Mouse (Mus musculus): ENCODE results near the gene Opcml.

Opcml gene

GRCm38 (mm10) chr9:28569041-28569522 lies 778.5 kb downstream of the Opcml start:
- no peak for DNase-seq

DNA sequence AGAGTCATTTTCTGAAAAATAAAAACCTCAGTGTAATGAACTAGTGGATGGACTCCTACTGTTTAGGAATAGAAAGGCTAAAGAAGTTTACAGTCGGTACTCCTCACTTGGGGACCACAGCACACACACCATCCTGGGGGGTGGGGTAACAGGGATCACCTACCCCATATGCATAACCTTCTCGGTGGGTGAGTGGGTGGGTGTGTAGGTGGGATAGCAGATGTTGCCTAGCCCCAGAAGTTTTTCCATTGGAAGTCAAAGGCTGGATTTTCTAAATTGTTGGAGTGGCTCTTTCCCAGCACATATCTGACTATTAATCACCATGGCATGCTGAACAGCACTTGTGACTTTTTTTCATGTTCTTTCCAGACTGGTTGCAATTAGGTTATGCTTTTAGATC lies 779.2 kb downstream of the Opcml start:
- no peak for DNase-seq

- no peak for DNase-seq
Observed at GRCm38 (mm10) chr9:28571682-28572081, 781.1 kb downstream of the Opcml start.

DNA sequence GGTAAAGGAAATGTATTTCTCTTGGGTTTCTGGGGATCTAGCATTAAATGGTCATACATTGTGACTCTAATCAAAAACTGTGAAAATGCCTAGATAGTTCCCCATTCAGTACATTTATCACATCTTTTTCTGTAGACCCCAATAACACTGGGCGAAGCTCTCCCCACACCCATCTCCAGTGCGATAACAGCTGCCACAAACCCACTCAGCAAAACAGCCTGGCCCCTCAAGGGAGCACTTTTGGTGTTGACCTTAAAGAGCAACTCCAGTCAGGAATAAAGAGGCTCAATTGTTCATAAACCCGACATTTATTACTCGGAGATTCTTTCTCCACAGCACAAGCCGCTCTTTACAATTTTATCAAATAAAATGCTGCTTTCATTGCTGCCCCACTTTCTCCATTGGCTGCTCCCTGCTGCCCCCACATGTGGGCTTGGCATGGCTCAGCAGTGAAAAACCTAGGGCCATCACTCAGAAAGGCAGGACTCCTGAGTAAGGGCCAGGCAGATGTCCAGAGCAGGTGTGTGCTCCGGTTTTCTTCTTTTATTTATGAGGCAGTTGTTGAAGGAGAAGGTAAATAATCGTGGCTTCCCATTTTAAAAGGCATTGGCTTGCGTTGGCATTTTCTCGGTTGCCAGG lies 781.7 kb downstream of the Opcml start:
- no peak for DNase-seq

- no peak for DNase-seq
Observed at GRCm38 (mm10) chr9:28578730-28579129, 788.2 kb downstream of the Opcml start.

- DNase-seq: no peak
Observed at GRCm38 (mm10) chr9:28587253-28587652, 796.7 kb downstream of the Opcml start.

DNA sequence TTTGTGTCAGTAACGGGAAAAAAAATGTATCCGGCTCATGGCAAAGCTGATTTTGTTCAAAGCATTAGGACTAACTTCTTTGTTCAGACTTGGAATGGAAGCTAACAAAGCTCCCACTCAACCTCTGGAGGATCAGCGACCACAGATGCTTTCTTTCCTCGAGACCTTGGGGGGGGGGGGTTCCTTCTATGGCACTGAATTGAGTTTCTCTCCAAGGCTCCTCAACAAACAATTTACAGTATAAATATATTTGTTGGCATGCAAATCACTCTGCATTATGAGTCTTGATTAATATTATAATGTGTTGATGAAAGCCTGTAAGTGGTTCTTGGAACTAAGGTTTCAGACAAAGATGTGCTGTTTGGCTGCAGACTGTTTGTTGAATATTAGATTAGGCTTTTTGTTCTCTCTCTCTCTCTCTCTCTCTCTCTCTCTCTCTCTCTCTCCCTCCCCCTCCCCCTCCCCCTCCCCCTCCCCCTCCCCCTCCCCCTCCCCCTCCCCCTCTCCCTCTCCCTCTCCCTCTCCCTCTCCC lies 797.3 kb downstream of the Opcml start:
- DNase-seq: no peak

- DNase-seq: no peak
Observed at GRCm38 (mm10) chr9:28588488-28588887, 797.9 kb downstream of the Opcml start.

DNA sequence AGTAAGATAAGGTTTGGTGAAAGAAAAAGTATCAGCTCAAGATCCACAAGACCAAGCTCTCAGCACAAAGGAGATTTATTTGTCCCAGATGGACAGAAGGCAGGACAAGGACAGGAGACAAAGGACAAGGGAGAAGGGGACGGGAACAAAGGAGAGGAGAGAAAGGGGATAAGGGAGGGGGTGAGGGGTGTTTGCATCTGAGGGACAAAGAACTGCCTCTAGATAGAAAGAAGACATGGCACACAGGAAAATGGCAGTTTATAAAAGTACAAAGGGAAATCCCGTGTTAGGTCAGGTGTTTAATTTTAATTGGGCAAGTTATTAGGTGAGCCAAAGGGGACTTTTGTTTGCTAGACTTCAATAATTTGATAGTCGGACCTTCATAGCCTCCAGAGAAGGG lies 801.6 kb downstream of the Opcml start:
- DNase-seq: no peak

DNA sequence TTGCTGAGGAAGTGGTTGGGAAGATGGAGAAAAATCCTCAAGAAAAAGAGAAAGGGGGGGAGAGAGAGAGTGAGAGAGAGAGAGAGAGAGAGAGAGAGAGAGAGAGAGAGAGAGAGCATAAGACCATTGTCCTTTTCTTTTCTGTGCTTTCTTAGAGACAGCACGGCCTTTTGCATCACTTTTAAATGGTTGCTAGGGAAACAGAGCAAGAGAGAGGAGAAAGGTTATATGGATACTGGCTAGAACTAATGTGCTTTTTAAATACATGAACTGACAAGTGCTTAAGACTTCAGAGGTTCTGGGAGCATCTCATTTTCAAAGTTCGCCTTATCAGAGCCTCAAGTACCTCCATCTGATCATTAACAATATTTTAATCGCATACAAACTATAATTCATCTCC lies 804.5 kb downstream of the Opcml start:
- no peak for DNase-seq

DNA sequence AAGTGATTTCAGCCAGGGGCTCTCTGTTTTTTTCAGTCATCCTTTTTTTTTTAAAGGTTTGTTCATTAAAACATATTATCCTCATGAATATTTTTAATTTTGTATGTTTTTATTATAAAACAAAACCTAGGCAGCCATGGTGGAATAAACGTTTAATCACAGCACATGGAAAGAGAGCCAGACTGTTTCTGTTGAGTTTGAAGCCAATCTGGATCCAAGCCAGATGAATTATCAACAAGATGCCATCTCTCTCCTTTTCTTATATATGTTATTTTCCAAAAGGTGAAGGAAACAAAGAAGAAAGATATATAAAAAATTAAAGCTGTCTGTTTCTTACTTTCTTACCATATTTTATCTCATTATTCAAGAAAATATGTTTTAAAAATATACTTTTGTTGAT lies 815.0 kb downstream of the Opcml start:
- DNase-seq: no peak

DNA sequence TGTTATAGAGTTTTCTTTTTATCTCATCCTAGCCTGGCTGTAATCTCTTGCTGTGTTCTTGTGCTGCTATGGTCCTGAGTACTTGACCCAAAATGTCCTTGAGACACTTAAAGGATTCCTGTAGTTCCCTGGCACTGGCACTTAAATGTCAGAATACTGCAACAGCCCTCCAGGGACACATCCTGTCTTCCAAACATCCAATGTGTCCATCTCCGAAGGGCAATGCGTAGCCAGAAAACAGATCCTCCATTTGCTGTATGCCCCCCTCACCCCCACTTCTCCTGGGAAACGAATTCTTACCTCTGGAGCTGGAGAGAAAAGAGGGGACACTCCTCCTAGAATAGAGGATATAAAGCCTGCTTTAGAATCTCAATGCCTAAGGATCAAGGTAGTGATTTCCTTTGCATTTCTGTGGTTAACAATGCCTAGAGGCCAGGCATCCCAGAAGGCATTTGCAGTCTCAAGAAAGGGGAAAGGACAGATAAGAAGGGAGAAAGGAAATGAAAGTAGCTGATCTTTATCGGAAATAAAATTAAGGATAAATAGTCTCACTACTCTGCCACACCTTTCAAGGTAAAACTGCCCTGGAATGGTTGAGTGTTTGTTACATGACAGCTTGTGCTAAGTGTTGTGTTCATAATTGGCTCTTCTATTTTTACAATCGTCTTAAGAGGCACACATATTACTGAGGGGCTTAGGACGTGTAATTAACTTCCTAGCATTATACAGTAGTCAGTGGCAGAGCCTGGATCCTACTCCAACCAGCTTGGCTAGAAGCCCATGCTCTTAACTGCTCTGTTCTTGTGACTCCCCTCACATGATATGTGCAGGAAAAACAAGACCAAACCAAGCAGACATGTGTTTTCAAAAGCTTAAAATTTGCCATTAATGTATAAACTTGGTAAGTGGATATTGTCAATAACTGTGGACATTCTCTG lies 823.4 kb downstream of the Opcml start:
- no peak for DNase-seq

GRCm38 (mm10) chr9:28615447-28615846 lies 824.9 kb downstream of the Opcml start:
- no peak for DNase-seq

DNA sequence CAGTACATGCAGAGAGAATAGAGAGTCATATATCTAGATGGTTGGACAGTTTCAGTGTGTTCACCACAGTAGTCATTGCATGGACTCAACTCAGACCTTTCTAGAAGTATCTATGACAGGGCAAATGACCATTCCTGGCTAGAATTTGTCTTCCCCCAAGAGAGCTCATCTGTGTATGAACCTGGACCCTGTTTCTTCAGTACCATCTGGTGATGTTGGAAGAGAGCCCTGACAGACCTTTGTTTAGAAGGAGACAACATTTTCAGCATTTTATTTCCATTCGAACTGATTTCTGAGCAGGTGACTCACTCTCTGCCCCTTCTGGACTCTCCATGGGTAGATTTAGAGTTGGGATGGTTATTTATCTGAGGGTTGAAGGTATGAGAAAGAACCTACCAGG lies 827.1 kb downstream of the Opcml start:
- no peak for DNase-seq

DNA sequence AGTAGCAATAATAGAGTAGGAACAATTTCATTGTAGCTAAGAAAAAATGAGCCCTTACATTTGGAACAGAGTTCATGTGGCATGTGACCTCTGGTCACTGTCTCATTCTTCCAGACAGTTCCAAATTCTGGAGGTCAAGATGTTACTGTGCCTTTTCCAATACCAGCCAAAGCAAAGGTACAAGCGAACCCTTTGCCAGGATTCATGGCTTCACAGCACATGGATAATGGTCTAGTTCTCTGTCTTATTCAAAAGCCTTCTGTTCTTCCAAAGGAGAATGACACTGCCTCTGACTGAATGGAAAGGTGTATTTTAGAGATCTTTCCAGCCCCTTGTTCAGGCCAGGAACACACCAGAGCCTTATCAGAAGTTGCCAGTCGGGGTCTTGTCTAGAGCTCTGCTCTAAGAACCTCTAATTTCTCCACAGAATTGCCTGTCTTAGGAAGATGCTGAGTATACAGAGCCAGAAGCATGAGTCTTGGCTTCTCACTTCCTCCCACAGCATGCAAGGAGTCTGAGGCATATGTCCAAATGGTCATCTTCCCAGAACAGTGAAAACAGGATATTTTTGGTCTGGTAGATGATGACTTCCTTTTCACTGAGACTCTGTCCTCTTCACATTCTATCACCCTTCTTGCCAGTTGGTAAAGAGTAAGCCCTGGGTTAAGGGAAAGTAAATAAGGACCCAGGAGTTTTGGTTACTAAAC lies 827.8 kb downstream of the Opcml start:
- no peak for DNase-seq

DNA sequence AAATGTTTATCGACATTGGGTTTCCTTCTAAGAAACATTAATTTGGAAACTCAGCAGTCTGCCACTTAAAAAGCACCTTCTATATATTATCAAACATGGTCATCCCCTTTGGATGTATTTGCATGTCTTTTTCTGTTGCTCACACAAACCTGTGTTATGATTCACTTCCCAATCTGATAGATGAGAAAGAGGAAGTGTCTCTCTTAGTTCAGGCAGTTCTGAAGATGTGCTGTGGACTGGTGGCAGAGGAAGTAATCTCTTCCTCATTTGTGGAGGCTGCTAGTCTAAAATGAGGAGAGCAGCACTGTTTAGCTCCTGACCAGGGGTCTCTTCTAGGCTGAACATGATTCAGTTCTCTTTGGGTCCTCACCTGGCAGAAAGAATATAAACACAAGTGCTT lies 831.4 kb downstream of the Opcml start:
- DNase-seq: no peak

DNA sequence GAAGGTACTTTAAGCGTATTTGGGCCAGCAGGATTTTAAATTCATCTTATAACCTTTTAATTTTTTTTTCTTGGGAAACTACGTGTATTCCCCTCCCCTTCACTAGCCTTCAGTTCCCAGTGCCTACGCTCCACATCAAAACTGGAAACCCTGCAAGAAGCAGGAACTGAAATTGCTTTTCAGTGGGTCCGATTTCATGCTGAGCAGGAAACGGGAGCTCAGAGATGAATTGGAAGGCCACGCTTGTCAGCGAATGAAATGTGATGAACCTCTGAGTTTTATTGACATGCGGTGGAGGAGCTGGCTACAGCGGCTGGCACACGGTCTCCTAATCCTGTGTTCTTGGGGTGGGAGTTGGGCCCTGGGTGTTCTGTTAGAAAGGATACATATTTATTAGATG lies 834.3 kb downstream of the Opcml start:
- no peak for DNase-seq

- no peak for DNase-seq
Observed at GRCm38 (mm10) chr9:28642766-28643165, 852.2 kb downstream of the Opcml start.

- no peak for DNase-seq
Observed at GRCm38 (mm10) chr9:28644063-28644462, 853.5 kb downstream of the Opcml start.

DNA sequence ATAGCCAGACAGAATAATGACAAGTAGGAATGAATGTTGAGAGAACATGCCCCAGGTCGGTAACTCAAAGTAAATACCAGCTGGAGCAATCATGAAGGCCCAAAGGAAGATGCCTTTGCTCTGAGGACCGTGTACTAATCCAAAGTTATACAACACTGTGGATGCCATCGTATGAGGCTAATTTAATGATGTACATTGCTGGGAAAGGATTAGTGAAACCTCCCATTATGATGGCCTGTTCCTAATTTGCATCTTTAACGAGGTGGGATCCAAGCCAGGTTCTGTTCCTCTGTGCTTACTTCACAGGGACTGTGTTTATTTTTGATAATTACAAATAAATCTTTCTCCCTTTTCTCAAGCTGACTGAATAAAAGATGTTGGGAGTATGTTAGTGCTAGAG lies 859.5 kb downstream of the Opcml start:
- no peak for DNase-seq

DNA sequence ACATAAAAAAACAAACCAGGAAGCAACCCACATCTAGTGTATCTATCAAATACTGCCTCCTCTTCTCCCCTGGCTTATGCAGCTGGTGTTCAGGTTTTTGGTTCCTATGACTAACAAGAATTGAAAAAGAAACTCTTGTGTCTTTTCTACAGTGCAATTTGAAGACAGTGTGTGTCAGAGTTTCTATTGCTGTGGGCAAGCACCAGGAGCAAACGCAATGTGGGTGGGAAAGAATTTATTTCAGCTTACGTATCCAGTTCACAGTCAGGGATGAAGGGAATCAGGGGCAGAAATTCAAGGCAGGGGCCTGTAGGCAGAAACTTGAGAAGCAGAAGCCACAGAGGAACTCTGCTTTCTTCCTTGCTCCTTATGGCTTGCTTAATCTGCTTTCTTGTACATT lies 869.4 kb downstream of the Opcml start:
- no peak for DNase-seq

- DNase-seq: no peak
Observed at GRCm38 (mm10) chr9:28662882-28663281, 872.3 kb downstream of the Opcml start.

DNA sequence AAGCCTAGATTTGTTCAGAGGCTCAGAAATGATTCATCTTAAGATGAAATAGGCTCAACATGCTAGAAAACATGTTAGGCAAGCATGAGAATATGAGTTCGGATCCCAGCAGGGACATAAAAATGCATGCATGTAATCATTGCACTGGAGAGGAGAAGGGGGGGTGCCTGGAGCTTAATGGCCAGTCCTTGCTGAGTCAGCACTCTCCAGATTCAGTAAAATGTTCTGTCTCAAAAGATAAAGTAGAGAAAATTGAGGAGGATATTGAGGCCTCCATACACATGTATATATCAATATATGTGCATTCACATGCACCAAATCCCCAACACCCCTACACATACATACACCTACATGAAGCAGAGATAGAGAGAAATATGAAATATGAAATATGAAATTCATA lies 889.7 kb downstream of the Opcml start:
- DNase-seq: no peak
